34 mouse cellular contexts compared by ENCODE assay signal in genomic region chr13:59832871-59833270, GRCm38 (mm10). TPM values are rescaled to one million over a fixed set of nuclear protein-coding genes. Genes with fewer than 3 reads are reported as not detected.
DNase-seq lines count a peak whose midpoint lies in the region; ATAC-seq and TF ChIP-seq lines count a peak whose summit lies in the region.
"Had no signal": no experiment of that assay in that cellular context is flagged by ENCODE, and none has a peak within 500 bp of the region (broad histone marks: within the 10 kb centered on the region; RNA-seq: fewer than 3 reads in every experiment).

No protein-coding gene starts in this region.

- TF ChIP-seq POLR2A in liver, adult 2 months (IDR thresholded peaks at IDR 0.05; ENCODE audit: extremely low read depth, insufficient read depth, low read length), result no peak

- no peak overlapping the region for H3K4me2 ChIP-seq in liver, embryonic 11.5 days
- no peak overlapping the region for H3K4me2 ChIP-seq in midbrain, embryonic 11.5 days
- H3K4me2 ChIP-seq in midbrain, embryonic 14.5 days (ENCODE audit: low read length), result no peak overlapping the region
- no peak overlapping the region for H3K4me2 ChIP-seq in liver, embryonic 16.5 days (ENCODE audit: low read depth, low read length)
- H3K4me2 ChIP-seq: forebrain, embryonic 13.5 days; heart, embryonic 13.5 days; hindbrain, embryonic 14.5 days had no signal

- ATAC-seq in liver, embryonic 11.5 days (replicated peaks; ENCODE audit: low FRiP score), result no peak
- no peak for ATAC-seq in midbrain, embryonic 11.5 days (ENCODE audit: low FRiP score)
- ATAC-seq in midbrain, embryonic 14.5 days (ENCODE audit: low FRiP score, low TSS enrichment), result no peak
- no peak for ATAC-seq in liver, embryonic 16.5 days (ENCODE audit: low read depth)
- ATAC-seq: activated CD4-positive, CD25-positive, alpha-beta regulatory T cell, adult 4 months; CD4-positive, CD25-positive, alpha-beta regulatory T cell, adult 4 months; forebrain, embryonic 13.5 days; forebrain, embryonic 16.5 days; hindbrain, postnatal 0 days had no signal

- peak overlapping the region; percentile 28 for H3K9ac ChIP-seq in liver, adult 2 months (ENCODE audit: low read depth, low read length)
- H3K9ac ChIP-seq in liver, embryonic 11.5 days (ENCODE audit: low read depth, low read length), result no peak overlapping the region
- no peak overlapping the region for H3K9ac ChIP-seq in midbrain, embryonic 11.5 days (ENCODE audit: low read length)
- H3K9ac ChIP-seq in midbrain, embryonic 14.5 days (replicated peaks; ENCODE audit: low read length), result no peak overlapping the region
- no peak overlapping the region for H3K9ac ChIP-seq in liver, embryonic 16.5 days (ENCODE audit: low read depth, low read length)
- H3K9ac ChIP-seq: forebrain, embryonic 13.5 days; heart, embryonic 13.5 days; hindbrain, embryonic 14.5 days had no signal

- no peak overlapping the region; the same call in 1 of the 2 replicates for H3K4me3 ChIP-seq in liver, adult 2 months (ENCODE audit: insufficient read depth, low read depth, low read length)
- H3K4me3 ChIP-seq in liver, embryonic 11.5 days (ENCODE audit: low read depth, low read length), result no peak overlapping the region
- H3K4me3 ChIP-seq in midbrain, embryonic 11.5 days (ENCODE audit: low read depth, low read length), result no peak overlapping the region
- no peak overlapping the region for H3K4me3 ChIP-seq in midbrain, embryonic 14.5 days (replicated peaks; ENCODE audit: low read depth, low read length)
- H3K4me3 ChIP-seq in liver, embryonic 16.5 days (ENCODE audit: low read depth, low read length), result no peak overlapping the region
- H3K4me3 ChIP-seq: forebrain, embryonic 10.5 days; forebrain, embryonic 13.5 days; heart, adult 2 months; heart, embryonic 10.5 days; heart, embryonic 13.5 days had no signal

- WGBS in liver, adult 2 months, result 40% methylated on average over 7 of the region's 7 CpGs
- WGBS in liver, embryonic 11.5 days, result 79% methylated on average over 7 of the region's 7 CpGs
- WGBS in midbrain, embryonic 11.5 days, result 83% methylated on average over 7 of the region's 7 CpGs
- 87% methylated on average over 7 of the region's 7 CpGs for WGBS in midbrain, embryonic 14.5 days
- 71% methylated on average over 7 of the region's 7 CpGs for whole genome bisulfite sequencing in liver, embryonic 16.5 days (ENCODE audit: insufficient replicate concordance)

- no peaks in the 10 kb centered on the region for H3K36me3 ChIP-seq in liver, adult 2 months (ENCODE audit: control insufficient read depth, insufficient read depth, low read length)
- H3K36me3 ChIP-seq in liver, embryonic 11.5 days (ENCODE audit: control insufficient read depth, insufficient read depth, low read length), result no peaks in the 10 kb centered on the region
- H3K36me3 ChIP-seq in midbrain, embryonic 11.5 days (ENCODE audit: control insufficient read depth, insufficient read depth, low read length), result no peaks in the 10 kb centered on the region
- no peaks in the 10 kb centered on the region for H3K36me3 ChIP-seq in midbrain, embryonic 14.5 days (ENCODE audit: control insufficient read depth, insufficient read depth, low read length)
- no peaks in the 10 kb centered on the region for H3K36me3 ChIP-seq in liver, embryonic 16.5 days (ENCODE audit: control insufficient read depth, insufficient read depth)
- H3K36me3 ChIP-seq: forebrain, embryonic 10.5 days; heart, embryonic 10.5 days; heart, embryonic 13.5 days had no signal

- peaks cover 15% of the 10 kb centered on the region for H3K4me1 ChIP-seq in liver, adult 2 months (ENCODE audit: control insufficient read depth, insufficient read depth, low read length)
- H3K4me1 ChIP-seq in liver, embryonic 11.5 days (replicated peaks; ENCODE audit: control insufficient read depth, insufficient read depth, low read length), result peaks cover 20% of the 10 kb centered on the region
- no peaks in the 10 kb centered on the region for H3K4me1 ChIP-seq in midbrain, embryonic 11.5 days (ENCODE audit: control insufficient read depth, insufficient read depth, low read length)
- no peaks in the 10 kb centered on the region for H3K4me1 ChIP-seq in midbrain, embryonic 14.5 days (ENCODE audit: control insufficient read depth, insufficient read depth, low read length)
- H3K4me1 ChIP-seq in liver, embryonic 16.5 days (ENCODE audit: control insufficient read depth, low read depth, low read length), result peaks cover 25% of the 10 kb centered on the region
- H3K4me1 ChIP-seq: forebrain, embryonic 13.5 days had no signal

- no peak for DNase-seq in liver, adult 2 months (ENCODE audit: extremely low read depth, low read depth, low spot score)
- no peak for DNase-seq in liver, embryonic 11.5 days (ENCODE audit: low spot score)
- DNase-seq in midbrain, embryonic 11.5 days (ENCODE audit: low spot score, missing footprints), result peak; percentile 53
- no peak for DNase-seq in midbrain, embryonic 14.5 days
- no peak for DNase-seq in right cerebral cortex, adult 18-20 months
- DNase-seq in spleen, adult 18-20 months, result no peak
- DNase-seq: adrenal gland, postnatal 10 days; adrenal gland, postnatal 36 days; cerebellum, adult 18-20 months; cerebellum, adult 9-10 months; cerebellum, postnatal 14 days; gastrocnemius, postnatal 10 days; heart, postnatal 14 days; heart, postnatal 4 days had no signal

- H3K79me2 ChIP-seq in liver, adult 2 months (ENCODE audit: control insufficient read depth, insufficient read depth, low read length), result no peaks in the 10 kb centered on the region

- peak overlapping the region; percentile 74 for H3K27ac ChIP-seq in liver, adult 2 months (replicated peaks; ENCODE audit: insufficient read depth, low read depth, low read length)
- H3K27ac ChIP-seq in liver, embryonic 11.5 days (ENCODE audit: low read depth, low read length), result no peak overlapping the region
- H3K27ac ChIP-seq in midbrain, embryonic 11.5 days (ENCODE audit: low read depth, low read length), result no peak overlapping the region
- no peak overlapping the region for H3K27ac ChIP-seq in midbrain, embryonic 14.5 days (replicated peaks; ENCODE audit: low read depth, low read length)
- H3K27ac ChIP-seq in liver, embryonic 16.5 days (ENCODE audit: low read length), result peak overlapping the region; percentile 42
- H3K27ac ChIP-seq: forebrain, embryonic 10.5 days; forebrain, embryonic 13.5 days; heart, adult 2 months; heart, embryonic 10.5 days; heart, embryonic 13.5 days; hindbrain, embryonic 14.5 days; hindbrain, postnatal 0 days had no signal

- H3K9me3 ChIP-seq in liver, embryonic 11.5 days (ENCODE audit: control insufficient read depth, low read length), result no peaks in the 10 kb centered on the region
- no peaks in the 10 kb centered on the region for H3K9me3 ChIP-seq in midbrain, embryonic 11.5 days (ENCODE audit: control insufficient read depth, low read length)
- no peaks in the 10 kb centered on the region for H3K9me3 ChIP-seq in midbrain, embryonic 14.5 days (ENCODE audit: control insufficient read depth, low read length)
- no peaks in the 10 kb centered on the region for H3K9me3 ChIP-seq in liver, embryonic 16.5 days (replicated peaks; ENCODE audit: control insufficient read depth, low read length)
- H3K9me3 ChIP-seq: forebrain, embryonic 10.5 days; forebrain, embryonic 13.5 days; heart, embryonic 10.5 days; heart, embryonic 13.5 days had no signal

- no peak for TF ChIP-seq CTCF in liver, adult 2 months (IDR thresholded peaks at IDR 0.05; ENCODE audit: low read depth, low read length)

- no peaks in the 10 kb centered on the region for H3K27me3 ChIP-seq in liver, adult 2 months (ENCODE audit: control insufficient read depth, insufficient read depth, low read length)
- H3K27me3 ChIP-seq in liver, embryonic 11.5 days (replicated peaks; ENCODE audit: control insufficient read depth, insufficient read depth, low read length), result no peaks in the 10 kb centered on the region
- no peaks in the 10 kb centered on the region for H3K27me3 ChIP-seq in midbrain, embryonic 11.5 days (ENCODE audit: control insufficient read depth, insufficient read depth, low read length)
- H3K27me3 ChIP-seq in midbrain, embryonic 14.5 days (ENCODE audit: control insufficient read depth, insufficient read depth, low read length), result no peaks in the 10 kb centered on the region
- no peaks in the 10 kb centered on the region for H3K27me3 ChIP-seq in liver, embryonic 16.5 days (ENCODE audit: control insufficient read depth, insufficient read depth, low read depth, low read length)
- H3K27me3 ChIP-seq: forebrain, embryonic 13.5 days; heart, embryonic 13.5 days had no signal

RNA-seq across cellular contexts. Expression of gene Tut7, which starts 9.9 kb away (rescaled TPM):
- 54.2 and 56.9 TPM in 2 replicates for total RNA-seq in liver, adult 2 months (2014; rRNA removed)
- polyA plus RNA-seq in liver, adult 2 months (2012; rRNA removed), result 15.7 and 17.7 TPM in 2 replicates
- polyA plus RNA-seq in liver, embryonic 11.5 days (2014; fragmentation: Nextera tagmentation; extraction: Ambion mirVana), result 68.2 and 69.5 TPM in 2 replicates
- 47.2 and 48.7 TPM in 2 replicates for polyA plus RNA-seq in midbrain, embryonic 11.5 days (2014; fragmentation: Nextera tagmentation; extraction: Ambion mirVana)
- polyA plus RNA-seq in midbrain, embryonic 14.5 days (2014; fragmentation: Nextera tagmentation; extraction: Ambion mirVana), result 34.3 and 50.4 TPM in 2 replicates
- 57.3 and 59.6 TPM in 2 replicates for polyA plus RNA-seq in liver, embryonic 16.5 days (2015; fragmentation: Nextera tagmentation; extraction: Ambion mirVana)

RNA-seq across cellular contexts. Expression of gene Gm49354, which starts 50.8 kb away (rescaled TPM):
- not detected in 2 replicates for total RNA-seq in liver, adult 2 months (2014; rRNA removed)
- not detected in 2 replicates for polyA plus RNA-seq in liver, adult 2 months (2012; rRNA removed)
- not detected in 2 replicates for polyA plus RNA-seq in liver, embryonic 11.5 days (2014; fragmentation: Nextera tagmentation; extraction: Ambion mirVana)
- not detected in 2 replicates for polyA plus RNA-seq in midbrain, embryonic 11.5 days (2014; fragmentation: Nextera tagmentation; extraction: Ambion mirVana)
- not detected in 2 replicates for polyA plus RNA-seq in midbrain, embryonic 14.5 days (2014; fragmentation: Nextera tagmentation; extraction: Ambion mirVana)
- not detected in 2 replicates for polyA plus RNA-seq in liver, embryonic 16.5 days (2015; fragmentation: Nextera tagmentation; extraction: Ambion mirVana)
- total RNA-seq: adrenal gland, adult 18-20 months; adrenal gland, postnatal 10 days; adrenal gland, postnatal 36 days; ES-E14; gastrocnemius, adult 18-20 months; gastrocnemius, postnatal 10 days; gastrocnemius, postnatal 4 days; heart, adult 2 months; heart, postnatal 14 days; heart, postnatal 4 days; hindbrain, postnatal 0 days had no signal
- polyA plus RNA-seq: activated CD4-positive, CD25-positive, alpha-beta regulatory T cell, adult 4 months; C2C12; CD4-positive, CD25-positive, alpha-beta regulatory T cell, adult 4 months; embryonic facial prominence, embryonic 11.5 days; embryonic facial prominence, embryonic 14.5 days; forebrain, embryonic 10.5 days; forebrain, embryonic 13.5 days; forebrain, embryonic 16.5 days; heart, adult 2 months; heart, embryonic 10.5 days; heart, embryonic 13.5 days; heart, embryonic 16.5 days; hindbrain, embryonic 11.5 days; hindbrain, embryonic 14.5 days; hindbrain, postnatal 0 days had no signal

Comparison
In these comparisons a context has a peak if more than half of its experiments do, and no peak if none do; other contexts are left out.
1. H3K27ac ChIP-seq: peak in liver, adult 2 months (single experiment) and liver, embryonic 16.5 days (single experiment); none in liver, embryonic 11.5 days (single experiment), midbrain, embryonic 11.5 days (single experiment) and midbrain, embryonic 14.5 days (single experiment).